Mouse (Mus musculus): ENCODE results near the gene Fam186b.

Fam186b gene

GRCm38 (mm10) chr15:99295484-99295981, at the start of gene Fam186b:
Gene Fam186b, minus strand, starts transcription at chr15:99295888.
- no peak for DNase-seq (ENCODE audit: low spot score in 2 of 2)

- DNase-seq (ENCODE audit: low spot score in 2 of 2), result no peak
These were observed 49.3 kb upstream of the Fam186b start for GRCm38 (mm10) chr15:99344961-99345360.

GRCm38 (mm10) chr15:99344148-99344870, 48.6 kb upstream of the Fam186b start:
- no peak for DNase-seq (ENCODE audit: low spot score in 2 of 2)

GRCm38 (mm10) chr15:99343414-99344147, 47.9 kb upstream of the Fam186b start:
- DNase-seq (ENCODE audit: low spot score in 2 of 2), result no peak

- no peak for DNase-seq (ENCODE audit: low spot score in 2 of 2)
These were observed 46.7 kb upstream of the Fam186b start for GRCm38 (mm10) chr15:99342194-99342981.

- DNase-seq (ENCODE audit: low spot score in 2 of 2), result peak in 1 of 2 experiments; percentile 47
These were observed 45.4 kb upstream of the Fam186b start for GRCm38 (mm10) chr15:99341102-99341501.

GRCm38 (mm10) chr15:99339669-99340068, 44.0 kb upstream of the Fam186b start:
- no peak for DNase-seq (ENCODE audit: low spot score in 2 of 2)

- DNase-seq (ENCODE audit: low spot score in 2 of 2), result no peak
These were observed 43.2 kb upstream of the Fam186b start for GRCm38 (mm10) chr15:99338916-99339315.

GRCm38 (mm10) chr15:99335801-99336320, 40.2 kb upstream of the Fam186b start:
- DNase-seq (ENCODE audit: low spot score in 2 of 2), result no peak

- no peak for DNase-seq (ENCODE audit: low spot score in 2 of 2)
These were observed 38.8 kb upstream of the Fam186b start for GRCm38 (mm10) chr15:99334500-99334899.

- no peak for DNase-seq (ENCODE audit: low spot score in 2 of 2)
These were observed 38.0 kb upstream of the Fam186b start for GRCm38 (mm10) chr15:99333676-99334065.

GRCm38 (mm10) chr15:99332921-99333675, 37.4 kb upstream of the Fam186b start:
- DNase-seq (ENCODE audit: low spot score in 2 of 2), result peak; percentile 62 to 79

GRCm38 (mm10) chr15:99332111-99332510, 36.4 kb upstream of the Fam186b start:
- no peak for DNase-seq (ENCODE audit: low spot score in 2 of 2)

- no peak for DNase-seq (ENCODE audit: low spot score in 2 of 2)
These were observed 35.7 kb upstream of the Fam186b start for GRCm38 (mm10) chr15:99331341-99331740.

- DNase-seq (ENCODE audit: low spot score in 2 of 2), result no peak
These were observed 34.6 kb upstream of the Fam186b start for GRCm38 (mm10) chr15:99330324-99330723.

GRCm38 (mm10) chr15:99328011-99328410, 32.3 kb upstream of the Fam186b start:
- no peak for DNase-seq (ENCODE audit: low spot score in 2 of 2)

- DNase-seq (ENCODE audit: low spot score in 2 of 2), result peak; percentile 45 to 81
These were observed 31.3 kb upstream of the Fam186b start for GRCm38 (mm10) chr15:99326959-99327358.

- DNase-seq (ENCODE audit: low spot score in 2 of 2), result no peak
These were observed 30.7 kb upstream of the Fam186b start for GRCm38 (mm10) chr15:99326407-99326806.

GRCm38 (mm10) chr15:99325598-99325997, 29.9 kb upstream of the Fam186b start:
- no peak for DNase-seq (ENCODE audit: low spot score in 2 of 2)

GRCm38 (mm10) chr15:99324151-99324550, 28.5 kb upstream of the Fam186b start:
- no peak for DNase-seq (ENCODE audit: low spot score in 2 of 2)

GRCm38 (mm10) chr15:99320978-99321377, 25.3 kb upstream of the Fam186b start:
- DNase-seq (ENCODE audit: low spot score in 2 of 2), result no peak

Measured in spleen, postnatal 4 days (tissue).